Mouse (Mus musculus) adrenal gland, adult 8-10 months (tissue): ENCODE data around the gene Rab34. TPM values are rescaled to one million over a fixed set of nuclear protein-coding genes. Genes with fewer than 3 reads are reported as not detected.

Source experiments
- DNase-seq: peaks from one replicate; pipeline ENCODE4 v3.0.0; 2022
- microRNA-seq, 2 experiments: library from miRNA; unstranded; fragments of <30 nt; microRNA quantifications; one replicate each; pipeline ENCODE4 v1.2.0; 2022
- total RNA-seq, 4 experiments: library from RNA; stranded (reverse); gene quantifications; 2 replicates each; pipeline ENCODE4 v1.2.4; 2022

The Rab34 gene
- total RNA-seq, 4 experiments from 2014 or later: 72.8 to 116 (median 98.4) TPM

DNA sequence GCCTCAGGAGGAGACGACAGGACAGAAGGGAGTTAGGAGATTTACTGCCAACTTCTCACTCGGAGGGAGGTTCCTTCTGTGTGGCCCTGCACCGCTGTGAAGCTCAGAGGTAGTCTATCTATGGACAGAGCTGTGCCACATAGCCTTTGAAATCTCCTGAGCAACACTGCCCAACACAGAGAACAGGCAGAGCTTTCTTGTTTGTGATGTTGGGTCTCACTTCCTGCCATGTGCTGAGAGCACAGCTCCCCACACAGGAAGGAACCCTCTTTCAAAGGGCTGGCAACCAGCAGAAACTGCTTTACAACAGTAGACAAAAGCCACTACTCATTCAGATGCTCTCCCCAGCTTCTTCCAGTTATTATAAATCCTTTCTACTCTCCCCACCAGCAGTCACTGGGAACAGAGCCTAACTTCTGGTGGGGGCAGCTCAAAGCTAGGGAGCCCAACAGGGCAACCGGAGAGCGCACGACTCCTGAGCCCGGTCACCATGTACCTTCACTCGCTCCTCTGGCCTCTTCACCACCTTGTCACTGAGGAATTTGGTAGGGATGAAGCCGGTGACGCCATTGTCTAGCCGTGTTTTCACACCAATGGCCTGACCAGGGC, 27.6 kb downstream of the Rab34 start:
- DNase-seq: no peak

DNA sequence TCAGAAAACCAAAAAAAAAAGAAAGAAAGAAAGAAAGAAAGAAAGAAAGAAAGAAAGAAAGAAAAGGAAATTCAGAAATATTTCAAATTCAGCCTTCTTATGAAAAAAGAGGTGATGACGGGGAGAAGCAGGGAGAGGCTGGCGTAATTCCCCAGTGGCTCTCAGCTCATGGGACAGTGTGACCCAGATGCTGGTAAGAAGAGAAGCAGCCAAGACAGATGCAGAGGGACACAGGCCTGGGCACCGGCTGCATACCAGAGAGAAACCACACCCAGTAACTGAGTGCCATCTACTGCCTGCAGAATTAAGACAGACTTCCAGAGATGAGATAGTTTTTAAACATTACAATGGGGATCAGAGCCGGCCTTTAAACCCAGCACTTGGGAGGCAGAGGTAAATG, 35.4 kb downstream of the Rab34 start:
- DNase-seq: no peak

DNA sequence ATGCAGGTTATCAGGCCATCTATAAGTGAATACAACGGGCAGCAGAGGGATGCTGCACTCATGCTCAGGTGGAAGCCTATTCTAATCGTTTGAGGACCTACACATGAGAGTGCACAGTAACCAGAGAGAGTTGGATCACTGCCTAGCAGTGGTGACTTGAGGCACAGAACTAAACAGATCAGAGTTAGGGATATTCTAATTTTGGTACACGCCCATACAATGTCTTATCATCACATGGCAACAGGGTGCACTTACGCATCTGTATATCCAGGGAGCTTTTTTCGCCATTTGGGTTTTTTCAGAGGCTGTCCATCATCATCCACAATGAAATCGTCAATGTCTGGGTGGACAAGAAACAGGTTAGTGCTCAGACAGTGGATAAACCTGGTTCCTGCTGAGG, 43.3 kb downstream of the Rab34 start:
- DNase-seq: no peak

DNA sequence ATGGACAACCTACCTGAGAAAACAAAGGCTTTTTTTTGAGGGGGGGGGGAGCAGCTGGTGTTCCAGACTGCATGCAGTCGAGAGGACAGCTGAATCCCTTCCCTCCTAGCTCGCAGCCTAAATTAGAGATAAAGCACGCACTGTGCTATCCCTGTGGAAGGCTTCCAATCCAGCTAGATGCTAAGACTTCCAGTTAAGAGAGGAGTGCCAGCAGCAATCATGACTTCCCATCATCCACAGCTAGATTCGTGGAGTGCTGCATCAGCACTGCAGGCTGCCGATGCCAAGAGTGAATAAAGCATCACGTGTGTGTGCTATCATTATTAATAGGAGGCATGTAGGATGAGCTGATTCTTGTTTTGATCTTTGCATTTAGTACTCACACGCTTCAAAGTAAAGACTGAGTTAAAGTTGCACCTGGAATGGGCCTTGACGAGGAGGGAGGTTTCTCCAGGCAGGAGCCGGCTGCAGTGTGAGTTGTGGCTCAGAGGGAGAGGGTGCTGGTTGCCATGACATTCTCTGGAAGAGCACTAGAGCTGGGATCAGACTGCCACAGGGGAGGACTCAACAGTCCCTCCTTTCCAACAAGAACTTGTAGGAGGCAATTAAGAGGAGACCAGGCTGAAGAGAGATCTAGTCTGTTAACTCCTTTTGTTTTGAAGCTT, 52.1 kb downstream of the Rab34 start:
- DNase-seq: no peak

Small RNA genes lying within 50 kb of the gene (microRNA-seq; reads per million reads assigned to microRNA genes)
- gene Mir7653: 0.34 to 0.35 reads per million in 2 experiments

Other genes starting within 250 kb of the Rab34 start
- gene Phf12, start 205.7 kb upstream of the Rab34 start, total RNA-seq: 10 to 100 TPM; 50.6 to 78.2 (median 63.1) TPM
- gene Dhrs13, start 156.2 kb upstream of the Rab34 start, total RNA-seq: 10 to 100 TPM; 11.0 to 23.6 (median 14.4) TPM
- gene Flot2, start 150.5 kb upstream of the Rab34 start, total RNA-seq: 100 to 1,000 TPM in 2 of 4 experiments, 10 to 100 TPM in 2; 86.1 to 115 (median 101) TPM
- 10 to 100 TPM; 32.2 to 39.5 (median 37.2) TPM for gene Eral1, start 108.0 kb upstream of the Rab34 start, total RNA-seq
- 10 to 100 TPM; 19.6 to 29.0 (median 22.4) TPM for gene Fam222b, start 93.8 kb upstream of the Rab34 start, total RNA-seq
- 10 to 100 TPM; 18.0 to 31.3 (median 22.8) TPM for gene Traf4, start 22.8 kb upstream of the Rab34 start, total RNA-seq
- 10 to 100 TPM; 10.7 to 29.6 (median 21.6) TPM for gene Nek8, start 11.8 kb upstream of the Rab34 start, total RNA-seq
- gene Tlcd1, start 11.7 kb upstream of the Rab34 start, total RNA-seq: 10 to 100 TPM; 54.5 to 65.1 (median 61.2) TPM
- gene Rpl23a, start 4.8 kb upstream of the Rab34 start, total RNA-seq: 1,000 to 10,000 TPM; 1,361 to 1,741 (median 1,547) TPM
- 10 to 100 TPM; 10.1 to 12.9 (median 11.9) TPM for gene Proca1, start 5.0 kb downstream of the Rab34 start, total RNA-seq
- 100 to 1,000 TPM; 118 to 156 (median 125) TPM for gene Sdf2, start 57.3 kb downstream of the Rab34 start, total RNA-seq
- 10 to 100 TPM; 71.8 to 93.4 (median 79.5) TPM for gene Supt6, start 57.6 kb downstream of the Rab34 start, total RNA-seq
- gene 2610507B11Rik, start 73.3 kb downstream of the Rab34 start, total RNA-seq: 100 to 1,000 TPM; 178 to 198 (median 188) TPM
- gene BC030499, start 102.4 kb downstream of the Rab34 start, total RNA-seq: 1 to 10 TPM in 3 of 4 experiments, under 1 TPM in 1; 0.26 to 1.8 (median 1.5) TPM
- 1 to 10 TPM; 5.1 to 8.3 (median 6.9) TPM for gene Spag5, start 113.1 kb downstream of the Rab34 start, total RNA-seq
- 10 to 100 TPM; 23.4 to 54.0 (median 37.5) TPM for gene Aldoc, start 134.5 kb downstream of the Rab34 start, total RNA-seq
- gene Pigs, start 140.0 kb downstream of the Rab34 start, total RNA-seq: 10 to 100 TPM; 83.3 to 84.7 (median 83.9) TPM
- 10 to 100 TPM; 45.1 to 60.9 (median 53.0) TPM for gene Unc119, start 155.1 kb downstream of the Rab34 start, total RNA-seq
- gene Foxn1, start 198.1 kb downstream of the Rab34 start, total RNA-seq: under 1 TPM; 0.20 to 0.77 (median 0.31) TPM
- gene Slc13a2, start 233.8 kb downstream of the Rab34 start, total RNA-seq: not detected